Mouse (Mus musculus): ENCODE results near the gene Hnf1a. TPM values are rescaled to one million over a fixed set of nuclear protein-coding genes. Genes with fewer than 3 reads are reported as not detected.

The Hnf1a gene
- polyA plus RNA-seq, 1 experiment from 2014 or later = 5.4 TPM

GRCm38 (mm10) chr5:114958069-114958468 lies 12.8 kb downstream of the Hnf1a start:
- no peaks in the 10 kb centered on the region for H3K36me3 ChIP-seq (ENCODE audit: control insufficient read depth, insufficient read depth, low read length)
- 87% methylated on average over 5 of the region's 5 CpGs for WGBS
- no peak overlapping the region for H3K4me3 ChIP-seq (ENCODE audit: low read depth, low read length)
- no peaks in the 10 kb centered on the region for H3K9me3 ChIP-seq (ENCODE audit: control insufficient read depth, low read length)
- no peaks in the 10 kb centered on the region for H3K4me1 ChIP-seq (replicated peaks; ENCODE audit: control insufficient read depth, insufficient read depth)
- no peak for TF ChIP-seq CTCF (IDR thresholded peaks at IDR 0.05; ENCODE audit: low read depth)
- no peak for TF ChIP-seq EP300 (optimal IDR thresholded peaks at IDR 0.05)
- H3K27ac ChIP-seq (replicated peaks) = no peak overlapping the region
- DNase-seq (ENCODE audit: low spot score) = no peak
- no peaks in the 10 kb centered on the region for H3K27me3 ChIP-seq (ENCODE audit: control insufficient read depth, insufficient read depth, low read length)
- no peak overlapping the region for H3K4me2 ChIP-seq (replicated peaks; ENCODE audit: low read depth)
- H3K9ac ChIP-seq (ENCODE audit: low read length) = no peak overlapping the region
- ATAC-seq (ENCODE audit: low FRiP score, low TSS enrichment) = no peak

- no peaks in the 10 kb centered on the region for H3K27me3 ChIP-seq (ENCODE audit: control insufficient read depth, insufficient read depth, low read length)
- H3K4me2 ChIP-seq (replicated peaks; ENCODE audit: low read depth) = no peak overlapping the region
- TF ChIP-seq CTCF (IDR thresholded peaks at IDR 0.05; ENCODE audit: low read depth) (no peak), EP300 (optimal IDR thresholded peaks at IDR 0.05) (no peak)
- no peak for ATAC-seq (ENCODE audit: low FRiP score, low TSS enrichment)
- H3K9me3 ChIP-seq (ENCODE audit: control insufficient read depth, low read length) = no peaks in the 10 kb centered on the region
- H3K4me3 ChIP-seq (ENCODE audit: low read depth, low read length) = no peak overlapping the region
- no peaks in the 10 kb centered on the region for H3K4me1 ChIP-seq (replicated peaks; ENCODE audit: control insufficient read depth, insufficient read depth)
- no peak overlapping the region for H3K27ac ChIP-seq (replicated peaks)
- WGBS = 87% methylated on average over 14 of the region's 14 CpGs
- no peaks in the 10 kb centered on the region for H3K36me3 ChIP-seq (ENCODE audit: control insufficient read depth, insufficient read depth, low read length)
- no peak for DNase-seq (ENCODE audit: low spot score)
- H3K9ac ChIP-seq (ENCODE audit: low read length) = no peak overlapping the region
Measured at GRCm38 (mm10) chr5:114953326-114953725, 17.6 kb downstream of the Hnf1a start.

- H3K27ac ChIP-seq (replicated peaks) = no peak overlapping the region
- no peaks in the 10 kb centered on the region for H3K9me3 ChIP-seq (ENCODE audit: control insufficient read depth, low read length)
- 70% methylated on average over 21 of the region's 21 CpGs for WGBS
- no peak overlapping the region for H3K9ac ChIP-seq (ENCODE audit: low read length)
- no peaks in the 10 kb centered on the region for H3K4me1 ChIP-seq (replicated peaks; ENCODE audit: control insufficient read depth, insufficient read depth)
- no peaks in the 10 kb centered on the region for H3K27me3 ChIP-seq (ENCODE audit: control insufficient read depth, insufficient read depth, low read length)
- peaks cover 14% of the 10 kb centered on the region for H3K36me3 ChIP-seq (ENCODE audit: control insufficient read depth, insufficient read depth, low read length)
- DNase-seq (ENCODE audit: low spot score) = no peak
- no peak overlapping the region for H3K4me2 ChIP-seq (replicated peaks; ENCODE audit: low read depth)
- no peak overlapping the region for H3K4me3 ChIP-seq (ENCODE audit: low read depth, low read length)
- ATAC-seq (ENCODE audit: low FRiP score, low TSS enrichment) = no peak
- TF ChIP-seq CTCF (IDR thresholded peaks at IDR 0.05; ENCODE audit: low read depth) = no peak
- TF ChIP-seq EP300 (optimal IDR thresholded peaks at IDR 0.05) = no peak
Measured at GRCm38 (mm10) chr5:114951279-114951880, 19.5 kb downstream of the Hnf1a start.

- Histone ChIP-seq H3K27me3 (ENCODE audit: control insufficient read depth, insufficient read depth, low read length) (no peaks in the 10 kb centered on the region), H3K4me3 (ENCODE audit: low read depth, low read length) (no peak overlapping the region), H3K4me1 (replicated peaks; ENCODE audit: control insufficient read depth, insufficient read depth) (no peaks in the 10 kb centered on the region), H3K27ac (replicated peaks) (no peak overlapping the region), H3K36me3 (ENCODE audit: control insufficient read depth, insufficient read depth, low read length) (peaks cover 14% of the 10 kb centered on the region), H3K9ac (ENCODE audit: low read length) (no peak overlapping the region), H3K9me3 (ENCODE audit: control insufficient read depth, low read length) (no peaks in the 10 kb centered on the region), H3K4me2 (replicated peaks; ENCODE audit: low read depth) (no peak overlapping the region)
- DNase-seq (ENCODE audit: low spot score) (no peak), ATAC-seq (ENCODE audit: low FRiP score, low TSS enrichment) (no peak)
- TF ChIP-seq CTCF (IDR thresholded peaks at IDR 0.05; ENCODE audit: low read depth) (no peak), EP300 (optimal IDR thresholded peaks at IDR 0.05) (no peak)
- WGBS = 79% methylated on average over 12 of the region's 12 CpGs
Measured at GRCm38 (mm10) chr5:114950669-114951068, 20.2 kb downstream of the Hnf1a start.

GRCm38 (mm10) chr5:114949812-114950211 lies 21.1 kb downstream of the Hnf1a start:
- Histone ChIP-seq H3K27ac (replicated peaks) (no peak overlapping the region), H3K9me3 (ENCODE audit: control insufficient read depth, low read length) (no peaks in the 10 kb centered on the region), H3K36me3 (ENCODE audit: control insufficient read depth, insufficient read depth, low read length) (peaks cover 14% of the 10 kb centered on the region), H3K4me3 (ENCODE audit: low read depth, low read length) (no peak overlapping the region), H3K9ac (ENCODE audit: low read length) (no peak overlapping the region), H3K27me3 (ENCODE audit: control insufficient read depth, insufficient read depth, low read length) (no peaks in the 10 kb centered on the region), H3K4me1 (replicated peaks; ENCODE audit: control insufficient read depth, insufficient read depth) (no peaks in the 10 kb centered on the region), H3K4me2 (replicated peaks; ENCODE audit: low read depth) (no peak overlapping the region)
- TF ChIP-seq CTCF (IDR thresholded peaks at IDR 0.05; ENCODE audit: low read depth) = no peak
- TF ChIP-seq EP300 (optimal IDR thresholded peaks at IDR 0.05) = no peak
- ATAC-seq (ENCODE audit: low FRiP score, low TSS enrichment) (no peak), DNase-seq (ENCODE audit: low spot score) (no peak)
- WGBS = 82% methylated on average over 9 of the region's 9 CpGs

GRCm38 (mm10) chr5:114949316-114949715 lies 21.6 kb downstream of the Hnf1a start:
- ATAC-seq (ENCODE audit: low FRiP score, low TSS enrichment) (no peak), DNase-seq (ENCODE audit: low spot score) (no peak)
- 42% methylated on average over 5 of the region's 5 CpGs for WGBS
- Histone ChIP-seq H3K9me3 (ENCODE audit: control insufficient read depth, low read length) (no peaks in the 10 kb centered on the region), H3K4me2 (replicated peaks; ENCODE audit: low read depth) (no peak overlapping the region), H3K4me1 (replicated peaks; ENCODE audit: control insufficient read depth, insufficient read depth) (no peaks in the 10 kb centered on the region), H3K36me3 (ENCODE audit: control insufficient read depth, insufficient read depth, low read length) (peaks cover 14% of the 10 kb centered on the region), H3K27me3 (ENCODE audit: control insufficient read depth, insufficient read depth, low read length) (no peaks in the 10 kb centered on the region), H3K9ac (ENCODE audit: low read length) (no peak overlapping the region), H3K27ac (replicated peaks) (no peak overlapping the region), H3K4me3 (ENCODE audit: low read depth, low read length) (no peak overlapping the region)
- TF ChIP-seq EP300 (optimal IDR thresholded peaks at IDR 0.05) (no peak), CTCF (IDR thresholded peaks at IDR 0.05; ENCODE audit: low read depth) (no peak)

Data from stomach, postnatal 0 days (tissue).